Mouse (Mus musculus) urinary bladder, postnatal 4 days (tissue): ENCODE data around the gene Il12rb2.

ENCODE experiments used
- DNase-seq, 2 experiments: peaks; one replicate each; pipeline ENCODE4 v3.0.0; 2021 to 2022; ENCODE audit warnings: low spot score in 2 of 2

Gene Il12rb2

GRCm38 (mm10) chr6:67375982-67376391, at the start of gene Il12rb2:
Il12rb2 (minus strand) TSS chr6:67376188.
- DNase-seq, result no peak

- no peak for DNase-seq
These were observed 45.8 kb upstream of the Il12rb2 start for GRCm38 (mm10) chr6:67421761-67422160.

GRCm38 (mm10) chr6:67416557-67416956, 40.6 kb upstream of the Il12rb2 start:
- no peak for DNase-seq

GRCm38 (mm10) chr6:67415276-67415675, 39.3 kb upstream of the Il12rb2 start:
- no peak for DNase-seq

GRCm38 (mm10) chr6:67413378-67413777, 37.4 kb upstream of the Il12rb2 start:
- no peak for DNase-seq

GRCm38 (mm10) chr6:67405281-67405682, 29.3 kb upstream of the Il12rb2 start:
- DNase-seq, result no peak

- no peak for DNase-seq
These were observed 23.6 kb upstream of the Il12rb2 start for GRCm38 (mm10) chr6:67399551-67399950.

- DNase-seq, result no peak
These were observed 10.2 kb downstream of the Il12rb2 start for GRCm38 (mm10) chr6:67365785-67366184.

- DNase-seq, result no peak
These were observed 27.9 kb downstream of the Il12rb2 start for GRCm38 (mm10) chr6:67348065-67348464.

- DNase-seq, result no peak
These were observed 36.5 kb downstream of the Il12rb2 start for GRCm38 (mm10) chr6:67339494-67339893.

- no peak for DNase-seq
These were observed 38.0 kb downstream of the Il12rb2 start for GRCm38 (mm10) chr6:67337943-67338342.

GRCm38 (mm10) chr6:67323788-67324187, 52.2 kb downstream of the Il12rb2 start:
- no peak for DNase-seq

- peak; percentile 48 to 77 for DNase-seq
These were observed 57.5 kb downstream of the Il12rb2 start for GRCm38 (mm10) chr6:67318451-67318850.

GRCm38 (mm10) chr6:67317827-67318338, 58.1 kb downstream of the Il12rb2 start:
- DNase-seq, result no peak

- DNase-seq, result no peak
These were observed 58.9 kb downstream of the Il12rb2 start for GRCm38 (mm10) chr6:67317068-67317467.

- DNase-seq, result no peak
These were observed 61.3 kb downstream of the Il12rb2 start for GRCm38 (mm10) chr6:67314697-67315096.

GRCm38 (mm10) chr6:67309752-67310151, 66.2 kb downstream of the Il12rb2 start:
- no peak for DNase-seq

- DNase-seq, result no peak
These were observed 67.0 kb downstream of the Il12rb2 start for GRCm38 (mm10) chr6:67308994-67309393.

- no peak for DNase-seq
These were observed 72.8 kb downstream of the Il12rb2 start for GRCm38 (mm10) chr6:67303210-67303609.

- no peak for DNase-seq
These were observed 73.5 kb downstream of the Il12rb2 start for GRCm38 (mm10) chr6:67302471-67302870.

GRCm38 (mm10) chr6:67301230-67301629, 74.8 kb downstream of the Il12rb2 start:
- DNase-seq, result no peak

- no peak for DNase-seq
These were observed 75.3 kb downstream of the Il12rb2 start for GRCm38 (mm10) chr6:67300710-67301163.

- DNase-seq, result no peak
These were observed 75.7 kb downstream of the Il12rb2 start for GRCm38 (mm10) chr6:67300300-67300699.

GRCm38 (mm10) chr6:67298742-67299141, 77.2 kb downstream of the Il12rb2 start:
- no peak for DNase-seq
